Mouse (Mus musculus): ENCODE results near the gene Imp3. TPM values are rescaled to one million over a fixed set of nuclear protein-coding genes. Genes with fewer than 3 reads are reported as not detected.
"Not testable (repeated sequence)": the region's sequence is repeated elsewhere in the genome, so short reads cannot be mapped to it uniquely, and the experiment has no call there.

Gene Imp3
- total and polyA plus RNA-seq, 3 experiments, result 42.1 to 67.1 (median 61.8) TPM

DNA sequence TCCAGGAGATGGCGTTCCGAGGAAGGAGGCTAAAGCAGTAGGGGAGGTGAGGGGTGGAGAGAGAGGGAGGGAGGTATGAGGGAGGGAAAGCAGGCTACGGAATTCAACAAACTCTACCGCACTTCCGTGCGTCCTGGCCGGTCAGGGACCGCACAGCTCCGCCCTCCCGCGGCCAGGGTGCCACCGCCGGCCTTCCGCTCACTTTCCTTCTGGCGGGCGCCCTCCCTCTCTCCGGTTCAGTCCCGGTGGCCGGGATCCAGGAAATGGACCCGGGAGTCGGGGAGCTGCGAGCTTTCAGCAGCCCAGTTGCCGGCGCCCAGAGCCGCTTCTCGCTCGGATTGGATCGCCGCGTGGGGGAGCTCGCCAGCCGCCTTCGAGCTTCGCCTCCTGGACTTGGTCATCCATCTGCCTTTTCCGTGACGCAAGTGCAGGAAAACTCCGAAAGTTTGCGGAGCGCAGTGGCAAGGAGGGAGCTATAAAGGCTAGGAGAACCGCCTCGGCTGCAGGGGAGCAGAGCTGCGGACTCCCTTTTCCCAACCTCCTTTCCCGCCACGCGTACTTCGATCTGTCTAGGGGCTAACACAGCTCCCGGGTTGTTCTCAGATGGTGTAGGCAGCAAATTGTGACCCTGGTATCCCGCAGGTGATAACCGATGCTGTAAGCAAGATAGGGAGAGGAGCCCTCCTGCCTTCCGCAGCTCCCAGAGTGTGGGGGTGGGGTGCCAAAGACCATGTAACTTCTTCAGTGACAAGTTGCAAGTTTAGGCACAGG, 9.0 kb upstream of the Imp3 start, which contains the start of gene Snx33:
TSS of gene Snx33 (minus strand) at position 331 of the 771 bp plus-strand sequence.
- peak; percentile 86 for DNase-seq (ENCODE audit: low spot score)
- Histone ChIP-seq H3K9me3 (replicated peaks) (no peaks in the 10 kb centered on the region), H3K36me3 (replicated peaks) (peaks cover 16% of the 10 kb centered on the region), H3K27me3 (ENCODE audit: insufficient read depth, low read length) (peaks cover 29% of the 10 kb centered on the region), H3K4me1 (ENCODE audit: insufficient read depth, low read depth, low read length) (peaks cover 36% of the 10 kb centered on the region), H3K4me3 (ENCODE audit: low read depth, low read length) (peak within 1 kb of the TSS; percentile 80)
- TF ChIP-seq CTCF (IDR thresholded peaks at IDR 0.05; ENCODE audit: low read depth, low read length) (no peak), TAL1 (conservative IDR thresholded peaks at IDR 0.05; ENCODE audit: low read depth, low read length) (no peak), POLR2AphosphoS5 (IDR thresholded peaks at IDR 0.05; ENCODE audit: insufficient replicate concordance, low read depth, low read length) (no peak), GATA2 (IDR thresholded peaks at IDR 0.05; ENCODE audit: borderline replicate concordance, low read depth, low read length) (no peak)
- peak; percentile 47 for ATAC-seq (ENCODE audit: extremely low read depth, insufficient number of reproducible peaks, low FRiP score, poor library complexity, severe bottlenecking)

DNA sequence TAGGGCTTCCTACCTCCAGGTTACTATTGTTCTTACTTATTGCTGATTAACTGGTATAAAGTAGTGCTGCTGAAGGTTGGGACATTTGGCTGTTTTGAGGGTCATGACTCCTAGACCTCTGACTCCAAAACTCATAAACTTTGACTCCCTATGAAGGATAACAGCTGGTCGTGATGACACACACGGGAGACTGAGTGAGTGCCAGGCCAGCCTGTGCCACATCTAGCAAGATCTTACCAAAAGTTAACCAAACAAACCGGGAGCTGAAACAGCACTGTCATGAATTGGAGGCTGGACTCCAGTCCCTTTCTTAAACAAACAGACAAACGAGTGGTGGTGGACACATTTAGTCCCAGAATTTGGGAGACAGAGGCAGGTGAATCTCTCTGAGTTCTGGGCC, 7.8 kb upstream of the Imp3 start:
- Histone ChIP-seq H3K4me3 (ENCODE audit: low read depth, low read length) (no peak overlapping the region), H3K36me3 (replicated peaks) (peaks cover 16% of the 10 kb centered on the region), H3K27me3 (ENCODE audit: insufficient read depth, low read length) (peaks cover 25% of the 10 kb centered on the region), H3K9me3 (replicated peaks) (no peaks in the 10 kb centered on the region), H3K4me1 (ENCODE audit: insufficient read depth, low read depth, low read length) (peaks cover 34% of the 10 kb centered on the region)
- DNase-seq (ENCODE audit: low spot score) (no peak), ATAC-seq (ENCODE audit: extremely low read depth, insufficient number of reproducible peaks, low FRiP score, poor library complexity, severe bottlenecking) (no peak)
- TF ChIP-seq CTCF (IDR thresholded peaks at IDR 0.05; ENCODE audit: low read depth, low read length), result no peak

GRCm38 (mm10) chr9:56930556-56930955, 6.7 kb upstream of the Imp3 start:
- Histone ChIP-seq H3K9me3 (replicated peaks) (peaks cover 1% of the 10 kb centered on the region; the same call in 1 of the 2 replicates), H3K4me3 (ENCODE audit: low read depth, low read length) (no peak overlapping the region), H3K36me3 (replicated peaks) (peaks cover 10% of the 10 kb centered on the region), H3K4me1 (ENCODE audit: insufficient read depth, low read depth, low read length) (peaks cover 28% of the 10 kb centered on the region), H3K27me3 (ENCODE audit: insufficient read depth, low read length) (peaks cover 22% of the 10 kb centered on the region)
- no peak for TF ChIP-seq GATA1 (IDR thresholded peaks at IDR 0.05; ENCODE audit: borderline replicate concordance, low read length)
- TF ChIP-seq TAL1 (conservative IDR thresholded peaks at IDR 0.05; ENCODE audit: low read depth, low read length), result no peak
- TF ChIP-seq CTCF (IDR thresholded peaks at IDR 0.05; ENCODE audit: low read depth, low read length), result no peak
- TF ChIP-seq GATA2 (IDR thresholded peaks at IDR 0.05; ENCODE audit: borderline replicate concordance, low read depth, low read length), result no peak
- TF ChIP-seq POLR2AphosphoS5 (IDR thresholded peaks at IDR 0.05; ENCODE audit: insufficient replicate concordance, low read depth, low read length), result no peak
- no peak for DNase-seq (ENCODE audit: low spot score)
- no peak for ATAC-seq (ENCODE audit: extremely low read depth, insufficient number of reproducible peaks, low FRiP score, poor library complexity, severe bottlenecking)

DNA sequence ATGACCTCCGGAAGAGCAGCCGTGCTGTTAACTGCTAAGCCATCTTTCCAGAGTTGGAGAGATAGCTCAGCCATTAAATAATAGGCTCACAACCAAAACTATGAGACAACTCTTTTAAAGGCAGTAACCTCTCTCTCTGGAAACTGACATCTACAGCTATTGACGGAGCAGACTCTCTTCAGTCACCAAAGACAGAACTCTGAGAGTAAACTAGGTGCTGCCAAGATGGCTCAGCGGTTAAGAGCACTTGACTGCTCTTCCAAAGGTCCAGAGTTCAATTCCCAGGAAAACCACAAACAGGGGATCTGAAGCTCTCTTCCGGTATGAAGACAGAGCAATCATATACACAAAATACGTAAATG, 433 bp upstream of the Imp3 start:
- no peak for ATAC-seq (ENCODE audit: extremely low read depth, insufficient number of reproducible peaks, low FRiP score, poor library complexity, severe bottlenecking)
- H3K36me3 ChIP-seq (replicated peaks), result peaks cover 26% of the 10 kb centered on the region
- peaks cover 4% of the 10 kb centered on the region; the same call in 1 of the 2 replicates for H3K9me3 ChIP-seq (replicated peaks)
- no peaks in the 10 kb centered on the region for H3K27me3 ChIP-seq (ENCODE audit: insufficient read depth, low read length)
- peaks cover 23% of the 10 kb centered on the region for H3K4me1 ChIP-seq (ENCODE audit: insufficient read depth, low read depth, low read length)
- peak overlapping the region; percentile 94 for H3K4me3 ChIP-seq (ENCODE audit: low read depth, low read length)
- no peak for DNase-seq (ENCODE audit: low spot score)
- TF ChIP-seq POLR2AphosphoS5 (IDR thresholded peaks at IDR 0.05; ENCODE audit: insufficient replicate concordance, low read depth, low read length) (no peak), TAL1 (conservative IDR thresholded peaks at IDR 0.05; ENCODE audit: low read depth, low read length) (no peak), CTCF (IDR thresholded peaks at IDR 0.05; ENCODE audit: low read depth, low read length) (no peak), GATA1 (IDR thresholded peaks at IDR 0.05; ENCODE audit: borderline replicate concordance, low read length) (no peak), GATA2 (IDR thresholded peaks at IDR 0.05; ENCODE audit: borderline replicate concordance, low read depth, low read length) (no peak)

DNA sequence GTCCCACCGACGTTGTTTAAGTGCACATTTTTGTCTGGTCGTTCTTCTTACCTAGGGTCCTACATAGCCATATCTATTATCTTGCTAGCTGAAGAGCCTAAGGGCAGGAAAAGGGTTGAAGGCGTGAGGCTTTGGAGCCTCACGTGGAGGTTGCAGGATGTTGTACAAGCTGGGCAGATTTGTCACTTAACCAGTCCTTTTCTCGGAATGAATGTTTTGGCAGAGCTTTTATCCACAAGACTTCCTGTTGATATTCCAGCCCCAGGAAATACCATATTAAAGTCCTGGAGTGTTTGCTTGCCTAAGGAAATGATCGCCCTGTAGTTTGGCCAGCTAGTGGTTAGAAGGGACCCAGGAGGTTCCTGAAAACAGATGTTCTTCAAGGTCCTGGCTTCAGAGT, 1.1 kb downstream of the Imp3 start:
- TF ChIP-seq CTCF (IDR thresholded peaks at IDR 0.05; ENCODE audit: low read depth, low read length) (no peak), GATA2 (IDR thresholded peaks at IDR 0.05; ENCODE audit: borderline replicate concordance, low read depth, low read length) (no peak), TAL1 (conservative IDR thresholded peaks at IDR 0.05; ENCODE audit: low read depth, low read length) (no peak), GATA1 (IDR thresholded peaks at IDR 0.05; ENCODE audit: borderline replicate concordance, low read length) (no peak), POLR2AphosphoS5 (IDR thresholded peaks at IDR 0.05; ENCODE audit: insufficient replicate concordance, low read depth, low read length) (no peak)
- no peaks in the 10 kb centered on the region for H3K27me3 ChIP-seq (ENCODE audit: insufficient read depth, low read length)
- H3K9me3 ChIP-seq (replicated peaks), result peaks cover 4% of the 10 kb centered on the region; the same call in 1 of the 2 replicates
- DNase-seq (ENCODE audit: low spot score) (no peak), ATAC-seq (ENCODE audit: extremely low read depth, insufficient number of reproducible peaks, low FRiP score, poor library complexity, severe bottlenecking) (no peak)
- H3K4me1 ChIP-seq (ENCODE audit: insufficient read depth, low read depth, low read length), result peaks cover 23% of the 10 kb centered on the region
- peak overlapping the region; percentile 94 for H3K4me3 ChIP-seq (ENCODE audit: low read depth, low read length)
- H3K36me3 ChIP-seq (replicated peaks), result peaks cover 38% of the 10 kb centered on the region

GRCm38 (mm10) chr9:56947481-56947880, 10.2 kb downstream of the Imp3 start:
- not testable (repeated sequence) for H3K27me3 ChIP-seq (ENCODE audit: insufficient read depth, low read length); H3K9me3 ChIP-seq (replicated peaks); DNase-seq (ENCODE audit: low spot score); H3K4me3 ChIP-seq (ENCODE audit: low read depth, low read length); ATAC-seq (ENCODE audit: extremely low read depth, insufficient number of reproducible peaks, low FRiP score, poor library complexity, severe bottlenecking)
- Histone ChIP-seq H3K4me1 (ENCODE audit: insufficient read depth, low read depth, low read length) (peaks cover 24% of the 10 kb centered on the region), H3K36me3 (replicated peaks) (peaks cover 20% of the 10 kb centered on the region)
- peak; percentile 63 for TF ChIP-seq CTCF (IDR thresholded peaks at IDR 0.05; ENCODE audit: low read depth, low read length)

Measured in G1E (cell line).